Mouse (Mus musculus) splenic B cell, adult 2 months (primary cell): ENCODE data around the gene Adamts6.

Experiments used
- DNase-seq: peaks from one replicate; pipeline ENCODE4 v3.0.0-alpha.2; 2011; ENCODE audit warnings: low read depth, low spot score
- H3K27me3 ChIP-seq: 2 replicates; pipeline ENCODE4 v1.6.1; 2012; ENCODE audit warnings: mild to moderate bottlenecking, low read length, moderate library complexity, mixed read lengths; ENCODE audit not compliant: control insufficient read depth, poor library complexity, insufficient read depth, severe bottlenecking
- H3K36me3 ChIP-seq: 2 replicates; pipeline ENCODE4 v1.6.1; 2012; ENCODE audit warnings: mild to moderate bottlenecking, low read length, moderate library complexity, mixed read lengths; ENCODE audit not compliant: control insufficient read depth, poor library complexity, insufficient read depth, severe bottlenecking

The Adamts6 gene

DNA sequence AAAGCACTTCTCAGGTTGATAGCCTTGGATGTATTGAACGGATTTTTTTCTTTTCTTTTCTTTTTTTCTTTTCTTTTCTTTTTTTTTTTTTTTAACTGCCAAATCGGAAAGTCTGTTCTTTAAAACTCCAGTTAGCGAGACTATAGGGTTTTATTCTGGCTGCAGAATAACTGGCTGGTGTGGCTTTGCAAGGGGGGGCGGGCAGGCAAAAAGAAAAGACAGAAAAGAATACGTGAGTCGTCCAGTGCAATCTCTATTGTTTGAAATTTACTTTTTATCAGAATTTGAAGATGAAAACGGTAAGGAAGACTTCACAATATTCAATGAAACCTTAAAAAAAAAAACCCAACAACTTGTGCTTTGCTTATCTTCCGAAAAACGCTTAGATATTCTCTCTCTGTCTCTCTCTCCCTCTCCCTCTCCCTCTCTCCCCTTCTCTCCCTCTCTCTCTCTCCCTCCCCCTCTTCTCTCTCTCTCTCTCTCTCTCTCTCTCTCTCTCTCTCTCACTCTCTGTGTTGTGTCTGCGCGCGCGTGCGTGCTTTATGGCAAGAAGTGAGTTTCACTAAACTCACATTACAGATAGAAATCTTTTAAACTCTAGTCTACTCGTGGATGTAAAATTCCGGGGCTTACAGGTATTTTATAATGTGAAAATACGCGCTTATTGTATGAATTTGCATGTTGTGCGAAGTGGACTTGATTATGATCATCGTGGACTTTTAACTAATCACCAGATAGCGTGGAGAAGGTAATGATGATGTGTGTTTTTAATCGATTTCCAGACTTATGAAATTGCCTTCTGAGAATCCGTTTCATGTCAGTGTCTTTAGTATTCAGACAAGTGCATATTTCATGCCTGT lies at the start of gene Adamts6:
Adamts6 (plus strand) TSS at position 470 of the 860 bp plus-strand sequence.
- no peaks in the 10 kb centered on the region; the same call in 1 of the 2 replicates for H3K27me3 ChIP-seq
- peak; percentile 43 for DNase-seq
- no peaks in the 10 kb centered on the region for H3K36me3 ChIP-seq

DNA sequence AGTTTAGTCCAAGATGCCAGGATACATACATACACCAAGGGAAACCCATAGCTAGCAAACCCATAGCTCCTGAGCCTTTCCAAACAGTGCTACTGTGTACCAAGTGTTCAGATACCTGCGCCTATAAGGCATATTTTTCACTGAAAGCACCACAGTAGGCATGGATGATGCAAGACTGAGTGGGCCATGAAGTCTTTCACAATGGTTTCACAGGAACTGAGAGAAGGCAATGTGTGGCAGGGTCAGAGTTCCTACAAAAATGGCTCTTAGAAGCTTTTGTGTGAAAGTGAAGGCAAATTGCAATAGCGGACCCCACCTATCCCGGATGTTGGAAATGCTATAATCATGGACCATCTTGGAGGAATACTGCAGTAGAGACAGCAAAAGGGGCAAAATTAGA lies 28.6 kb upstream of the Adamts6 start:
- Histone ChIP-seq H3K27me3 (no peaks in the 10 kb centered on the region), H3K36me3 (no peaks in the 10 kb centered on the region)
- DNase-seq, result no peak

DNA sequence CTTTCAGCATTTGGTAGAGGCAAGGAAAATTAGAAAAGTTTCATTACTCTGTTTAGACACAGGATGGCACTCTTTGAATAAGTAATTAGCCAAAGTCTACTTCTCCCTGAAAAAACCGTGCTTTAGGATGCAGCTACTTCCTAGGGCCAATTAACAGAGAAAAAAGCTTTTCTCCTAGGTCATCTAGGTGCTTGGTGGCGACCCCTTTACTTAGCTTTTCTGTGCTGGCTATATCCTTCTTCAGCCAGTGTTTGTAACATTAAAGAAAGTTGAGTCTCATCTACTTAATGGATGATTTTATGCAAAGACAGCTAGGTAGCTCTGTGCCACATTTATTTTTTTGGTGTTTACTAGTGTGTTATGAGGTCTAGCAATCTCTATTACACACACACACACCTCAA lies 2.6 kb upstream of the Adamts6 start:
- peak; percentile 55 for DNase-seq
- Histone ChIP-seq H3K36me3 (no peaks in the 10 kb centered on the region), H3K27me3 (no peaks in the 10 kb centered on the region; the same call in 1 of the 2 replicates)

DNA sequence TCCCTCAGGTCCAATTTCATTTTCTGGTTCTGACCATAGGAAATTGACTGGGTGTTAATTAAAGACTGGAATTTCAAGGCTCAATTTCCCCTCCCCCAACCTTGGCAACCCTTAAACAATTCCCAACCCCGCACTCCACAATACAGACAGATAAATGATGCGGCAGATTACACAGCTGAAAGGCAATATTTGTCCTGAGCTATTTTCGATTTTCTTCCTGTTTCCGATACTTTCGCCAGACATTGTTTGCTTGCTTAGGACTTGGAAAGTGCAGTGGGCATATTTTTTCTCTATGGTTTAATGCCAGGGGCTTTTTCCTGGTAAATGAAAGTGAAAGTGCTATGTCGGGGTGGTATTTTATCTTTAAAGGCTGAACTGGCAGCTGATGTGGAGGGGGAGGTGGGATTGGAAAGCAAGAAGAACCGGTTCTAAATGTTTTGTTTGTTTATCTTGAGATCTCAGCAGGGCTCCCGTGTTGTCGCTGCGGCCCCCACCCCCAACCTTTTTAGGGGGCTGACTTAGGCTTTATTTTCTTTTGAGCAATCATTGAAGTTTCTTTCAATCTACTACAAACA lies 1.8 kb upstream of the Adamts6 start:
- DNase-seq, result peak; percentile 43
- Histone ChIP-seq H3K27me3 (no peaks in the 10 kb centered on the region; the same call in 1 of the 2 replicates), H3K36me3 (no peaks in the 10 kb centered on the region)

DNA sequence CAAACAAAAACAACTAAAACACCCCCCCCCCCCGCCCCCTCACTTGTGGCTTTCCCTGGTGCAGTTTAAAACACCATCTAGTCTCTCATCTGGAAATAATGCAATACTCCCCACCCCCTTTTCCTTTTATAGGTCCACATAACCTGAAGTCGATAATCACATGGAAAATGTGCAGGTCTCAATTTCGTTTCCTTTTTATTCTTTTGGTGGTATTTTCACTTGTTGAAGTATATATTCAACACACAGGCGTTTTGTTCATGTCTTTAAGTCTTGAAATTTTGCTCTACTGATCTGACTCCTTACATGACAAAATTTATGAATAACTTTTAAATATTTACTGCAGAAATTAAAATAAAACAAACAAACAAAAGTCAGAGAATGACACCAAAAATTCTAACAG lies 1.3 kb upstream of the Adamts6 start:
- DNase-seq, result peak; percentile 63
- H3K27me3 ChIP-seq, result no peaks in the 10 kb centered on the region; the same call in 1 of the 2 replicates
- H3K36me3 ChIP-seq, result no peaks in the 10 kb centered on the region

DNA sequence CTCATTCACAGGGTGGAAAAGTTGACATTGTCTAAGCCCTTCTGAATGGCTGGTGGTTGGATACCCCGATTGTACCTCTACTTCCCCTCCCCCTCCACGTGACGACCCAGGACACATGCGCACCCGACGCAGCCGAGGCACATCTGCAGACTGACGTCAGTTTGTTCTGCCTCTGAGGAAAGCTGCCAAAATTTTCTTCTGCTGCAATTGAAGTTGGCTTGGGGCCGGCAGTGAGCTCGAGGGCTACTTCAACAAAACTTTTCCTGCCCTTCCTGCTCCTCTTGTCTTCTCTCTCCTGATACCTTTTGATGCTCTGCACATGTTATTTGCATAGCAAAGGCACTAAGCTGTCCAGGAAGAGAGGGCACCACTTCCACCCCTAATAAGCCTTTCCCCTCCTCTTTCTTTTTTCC lies 732 bp upstream of the Adamts6 start:
- DNase-seq, result peak; percentile 95
- no peaks in the 10 kb centered on the region for H3K36me3 ChIP-seq
- no peaks in the 10 kb centered on the region; the same call in 1 of the 2 replicates for H3K27me3 ChIP-seq

DNA sequence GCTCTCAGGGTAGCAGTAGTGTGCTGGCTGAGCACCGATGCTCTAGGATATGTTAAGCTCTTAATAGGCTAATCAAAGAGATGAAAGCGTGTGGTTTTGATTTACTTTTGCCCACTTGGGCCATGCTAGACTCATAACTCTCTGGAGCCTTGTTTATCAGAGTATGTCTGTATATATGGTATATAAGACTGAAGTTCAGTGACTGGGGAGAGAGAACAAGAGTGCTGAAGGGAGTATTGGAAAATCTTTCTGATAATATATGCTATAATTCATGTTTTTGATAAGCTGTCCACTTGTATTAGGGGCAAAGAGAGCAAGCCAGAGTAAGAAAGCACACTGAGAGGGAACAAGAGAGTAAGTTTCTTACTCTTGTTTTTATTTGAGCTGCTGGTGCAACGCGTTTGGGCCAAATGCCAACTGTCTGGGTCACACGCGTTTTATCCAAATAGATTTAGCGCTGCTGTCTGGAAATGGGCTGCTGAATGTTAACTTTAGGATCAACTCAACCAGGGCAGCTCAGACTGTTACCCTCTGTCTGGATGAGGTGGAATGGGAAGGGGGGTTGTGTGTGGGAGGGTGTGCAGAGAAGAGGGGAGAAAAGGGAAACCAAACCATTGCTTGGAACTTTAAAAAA lies 708 bp downstream of the Adamts6 start:
- no peaks in the 10 kb centered on the region for H3K36me3 ChIP-seq
- H3K27me3 ChIP-seq, result no peaks in the 10 kb centered on the region; the same call in 1 of the 2 replicates
- DNase-seq, result peak; percentile 41

DNA sequence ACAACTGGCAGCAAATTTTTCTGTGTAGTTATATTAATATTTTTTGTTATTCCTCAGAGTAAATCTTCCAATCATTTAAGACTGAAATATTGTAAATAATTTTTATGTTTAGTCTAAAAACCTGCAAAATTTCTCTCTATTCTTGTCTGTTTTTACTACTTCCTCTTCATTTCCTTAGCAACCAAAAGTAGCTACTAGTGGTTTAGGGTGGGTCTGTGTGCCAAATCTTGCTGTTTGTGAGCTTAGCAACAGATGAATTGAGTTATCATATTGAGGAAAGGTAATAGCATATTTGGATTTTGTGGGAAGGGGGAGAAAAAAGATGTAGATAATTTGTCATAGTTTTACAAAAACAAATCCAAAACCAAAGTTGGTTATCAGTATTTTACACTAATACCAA lies 1.5 kb downstream of the Adamts6 start:
- DNase-seq, result peak; percentile 59

DNA sequence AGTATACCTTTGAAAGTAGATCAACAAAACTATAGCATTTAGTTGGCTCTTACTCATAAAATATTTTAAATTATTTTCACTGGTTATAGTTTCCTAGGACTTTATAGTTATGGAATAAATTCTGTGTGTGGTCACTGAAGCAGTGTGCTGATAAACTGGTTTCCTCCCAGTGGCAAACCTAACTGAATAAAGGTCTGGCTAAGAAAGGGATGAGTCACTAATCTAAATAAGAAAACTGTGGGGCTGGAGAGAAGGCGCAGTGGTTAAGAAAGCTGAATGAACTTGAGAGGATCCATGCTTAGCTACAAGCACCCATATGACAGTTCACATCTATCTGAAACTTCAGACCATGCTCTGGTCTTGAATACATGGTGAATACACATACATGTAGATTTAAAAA lies 7.8 kb downstream of the Adamts6 start:
- DNase-seq, result no peak
- Histone ChIP-seq H3K36me3 (peaks cover 2% of the 10 kb centered on the region), H3K27me3 (no peaks in the 10 kb centered on the region)

More for the DNA sequence above, 1.5 kb downstream of the Adamts6 start:
- no peaks in the 10 kb centered on the region for H3K36me3 ChIP-seq
- no peaks in the 10 kb centered on the region; the same call in 1 of the 2 replicates for H3K27me3 ChIP-seq

DNA sequence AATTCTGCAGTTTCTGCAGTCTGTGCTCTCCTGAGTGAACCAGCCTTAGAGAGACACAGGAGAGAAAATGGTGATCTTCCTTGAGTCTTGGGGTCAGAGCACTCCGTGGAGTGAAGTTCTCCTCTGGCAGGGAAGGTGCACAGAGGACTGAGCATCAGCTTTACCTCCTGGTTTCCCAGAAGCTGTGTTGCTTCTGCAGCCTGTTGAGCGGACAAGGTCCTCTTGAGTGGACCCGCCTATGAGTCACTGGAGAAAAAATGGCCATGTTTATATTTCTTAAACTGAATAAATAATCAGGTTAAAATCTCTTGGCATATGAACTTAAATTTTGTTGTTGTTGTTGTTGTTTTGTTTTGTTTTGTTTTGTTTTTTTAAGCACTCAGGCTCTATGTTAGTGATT lies 41.7 kb downstream of the Adamts6 start:
- Histone ChIP-seq H3K27me3 (no peaks in the 10 kb centered on the region), H3K36me3 (no peaks in the 10 kb centered on the region)
- DNase-seq, result no peak

DNA sequence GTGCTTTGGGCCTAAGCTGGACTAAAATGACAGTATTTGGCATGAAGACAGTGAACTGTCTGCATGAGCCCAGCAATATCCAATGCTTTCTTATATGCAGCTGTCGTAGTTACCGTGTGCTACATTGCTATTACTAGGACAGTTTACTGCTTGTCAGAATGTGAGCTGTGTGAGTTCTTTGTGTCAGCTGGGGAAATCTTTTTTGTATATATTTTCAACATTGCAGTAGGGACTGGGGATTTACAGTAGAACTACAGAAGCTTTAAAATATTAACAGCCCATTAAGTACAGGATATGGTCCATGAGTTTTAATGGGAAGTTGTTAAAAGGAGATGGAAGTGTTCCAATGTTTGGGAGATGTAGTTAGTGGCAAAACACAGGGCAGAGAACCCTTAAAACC lies 42.1 kb downstream of the Adamts6 start:
- no peak for DNase-seq
- H3K27me3 ChIP-seq, result no peaks in the 10 kb centered on the region

DNA sequence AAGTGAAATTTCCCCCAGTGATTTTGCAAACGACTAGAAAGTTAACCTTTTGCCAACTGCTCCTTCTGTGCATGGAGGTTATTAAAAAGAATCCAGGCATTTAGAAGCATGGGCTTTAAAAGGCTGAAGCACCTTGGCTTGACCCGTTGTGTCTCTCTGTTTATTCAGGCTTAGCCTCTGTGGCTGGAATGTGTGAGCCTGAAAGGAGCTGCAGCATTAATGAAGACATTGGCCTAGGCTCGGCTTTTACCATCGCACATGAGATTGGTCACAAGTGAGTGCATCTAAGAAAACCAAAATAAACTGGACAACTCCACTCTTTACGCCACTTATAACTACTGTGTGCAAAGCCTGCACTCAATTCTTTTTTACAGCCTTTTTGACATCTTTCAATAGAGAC lies 65.0 kb downstream of the Adamts6 start:
- H3K27me3 ChIP-seq, result no peaks in the 10 kb centered on the region
- 0 out of 2 replicates have a peak, but pooled peaks cover 2% of the 10 kb centered on the region for H3K36me3 ChIP-seq
- DNase-seq, result no peak

More for the DNA sequence above, 42.1 kb downstream of the Adamts6 start:
- H3K36me3 ChIP-seq, result no peaks in the 10 kb centered on the region

DNA sequence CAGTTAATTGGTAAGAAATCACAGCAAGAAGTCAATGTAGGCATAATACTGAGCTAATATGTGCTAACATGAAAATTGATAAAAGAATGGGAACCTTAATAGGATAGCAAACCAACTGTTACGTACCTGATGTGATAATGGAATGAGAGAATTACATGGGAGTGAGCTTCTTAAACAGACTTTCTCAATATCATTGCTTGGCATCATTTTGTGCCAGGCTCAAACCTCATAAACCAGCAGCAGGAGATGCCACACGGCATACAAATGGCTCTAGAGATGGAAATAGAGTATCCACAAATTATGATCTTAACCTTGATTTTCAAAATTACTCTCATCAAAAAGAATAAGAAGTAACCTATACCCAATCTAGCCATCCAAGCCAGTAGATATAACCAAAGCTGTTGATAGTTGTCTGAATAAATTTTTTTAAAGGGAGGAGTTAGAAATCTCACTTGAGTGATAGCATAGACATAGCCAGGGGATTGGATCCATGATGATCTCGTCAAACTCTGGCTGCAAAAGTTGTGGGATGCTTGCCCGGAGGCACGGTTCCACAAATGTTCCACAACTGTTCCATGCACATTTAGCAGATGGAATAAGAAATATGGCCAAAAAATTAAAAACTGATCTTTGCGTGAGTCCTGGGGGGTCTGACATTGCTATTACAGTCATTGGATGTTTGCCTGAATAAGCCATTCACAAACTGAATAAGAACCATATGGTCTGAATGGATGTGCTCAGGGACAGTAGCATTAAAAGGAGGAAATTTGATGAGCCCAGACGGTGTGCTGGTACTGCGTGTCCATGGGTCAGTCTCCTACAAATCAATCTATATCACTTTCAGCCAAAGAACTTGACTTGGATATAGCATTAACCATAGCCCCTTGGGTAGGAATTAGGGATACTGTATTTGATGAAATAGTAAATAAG lies 106.1 kb downstream of the Adamts6 start:
- Histone ChIP-seq H3K36me3 (no peaks in the 10 kb centered on the region), H3K27me3 (no peaks in the 10 kb centered on the region)
- no peak for DNase-seq

DNA sequence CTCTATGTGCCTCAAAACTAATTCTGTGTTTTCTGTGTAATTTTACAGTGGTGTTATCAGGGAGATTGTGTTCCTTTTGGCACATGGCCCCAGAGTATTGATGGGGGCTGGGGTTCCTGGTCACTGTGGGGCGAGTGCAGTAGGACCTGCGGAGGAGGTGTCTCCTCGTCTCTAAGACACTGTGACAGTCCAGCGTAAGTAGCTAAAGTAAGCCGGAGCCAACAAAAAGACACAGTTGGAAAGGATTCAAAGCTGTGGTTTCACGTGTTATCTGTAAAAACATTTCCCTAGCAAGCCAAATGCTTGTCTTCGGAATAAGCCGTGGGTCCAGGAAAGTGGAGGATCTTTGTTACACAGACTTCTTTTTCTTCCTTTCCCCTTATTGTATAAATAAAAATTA lies 110.2 kb downstream of the Adamts6 start:
- Histone ChIP-seq H3K27me3 (no peaks in the 10 kb centered on the region), H3K36me3 (no peaks in the 10 kb centered on the region)
- DNase-seq, result no peak
